Mouse (Mus musculus) lung, postnatal 10 days (tissue): ENCODE data around the gene Lancl2.
A peak's percentile ranks its signal among the peaks of the same experiment; 100 is the strongest.

Experiments used
- DNase-seq: peaks from one replicate; pipeline ENCODE4 v3.0.0; 2021

Lancl2 gene

DNA sequence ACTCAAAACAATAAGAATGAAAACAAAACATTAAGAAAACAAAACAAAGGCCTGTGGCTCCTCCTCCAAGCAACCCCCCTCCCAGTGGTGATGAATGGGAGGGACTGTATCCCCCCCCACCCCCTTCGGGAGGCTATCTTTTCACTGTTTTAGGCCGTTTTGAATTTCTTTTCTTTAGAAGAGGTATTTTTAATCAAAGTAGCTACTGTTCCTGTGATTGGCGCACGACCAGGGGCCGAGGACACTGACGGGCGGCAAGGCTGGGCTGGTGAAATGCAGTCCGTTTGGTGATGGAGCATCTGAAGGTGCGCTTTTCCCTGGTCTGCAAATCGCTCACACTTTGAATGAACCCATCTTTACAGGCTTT lies at the start of gene Lancl2:
Gene Lancl2 (plus strand): TSS at position 165 of the 367 bp plus-strand sequence.
- peak; percentile 30 for DNase-seq

DNA sequence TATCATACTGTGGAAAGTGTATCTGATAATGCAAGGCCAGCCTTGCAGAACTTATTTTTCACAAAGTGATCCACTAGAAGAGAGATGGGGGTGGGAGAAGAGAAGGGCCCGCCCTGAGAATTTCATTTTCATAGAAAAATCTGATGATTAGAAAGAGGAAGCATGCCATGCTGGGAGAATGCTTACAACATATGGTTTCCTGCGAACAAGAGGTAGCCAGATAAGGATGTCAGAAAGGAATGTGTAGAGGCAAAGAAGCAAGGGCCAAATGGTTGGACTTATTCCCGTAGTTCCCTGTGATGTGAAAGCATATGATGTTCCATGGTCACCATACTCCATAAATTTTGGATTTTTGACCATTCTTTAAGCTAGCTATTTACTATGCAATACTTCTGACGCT lies 41.0 kb upstream of the Lancl2 start:
- no peak for DNase-seq

DNA sequence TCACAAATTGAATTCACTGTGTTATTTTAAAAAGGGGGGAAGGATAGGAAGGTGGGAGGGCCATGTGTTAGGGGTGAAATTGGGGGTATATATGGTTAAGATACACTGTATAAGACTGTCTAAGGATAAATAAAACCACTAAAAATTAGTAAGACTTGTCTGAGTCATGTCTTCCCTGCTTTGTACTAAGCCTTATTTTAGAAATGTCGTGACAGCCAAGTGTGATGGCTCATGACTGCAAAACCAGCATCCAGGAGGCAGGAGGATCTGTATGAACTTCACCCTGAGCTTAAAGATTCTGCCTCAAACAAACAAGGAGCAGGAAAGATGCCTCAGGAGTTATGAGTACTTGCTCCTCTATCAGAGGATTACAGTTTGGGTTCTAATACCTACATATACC lies 18.2 kb upstream of the Lancl2 start:
- no peak for DNase-seq

DNA sequence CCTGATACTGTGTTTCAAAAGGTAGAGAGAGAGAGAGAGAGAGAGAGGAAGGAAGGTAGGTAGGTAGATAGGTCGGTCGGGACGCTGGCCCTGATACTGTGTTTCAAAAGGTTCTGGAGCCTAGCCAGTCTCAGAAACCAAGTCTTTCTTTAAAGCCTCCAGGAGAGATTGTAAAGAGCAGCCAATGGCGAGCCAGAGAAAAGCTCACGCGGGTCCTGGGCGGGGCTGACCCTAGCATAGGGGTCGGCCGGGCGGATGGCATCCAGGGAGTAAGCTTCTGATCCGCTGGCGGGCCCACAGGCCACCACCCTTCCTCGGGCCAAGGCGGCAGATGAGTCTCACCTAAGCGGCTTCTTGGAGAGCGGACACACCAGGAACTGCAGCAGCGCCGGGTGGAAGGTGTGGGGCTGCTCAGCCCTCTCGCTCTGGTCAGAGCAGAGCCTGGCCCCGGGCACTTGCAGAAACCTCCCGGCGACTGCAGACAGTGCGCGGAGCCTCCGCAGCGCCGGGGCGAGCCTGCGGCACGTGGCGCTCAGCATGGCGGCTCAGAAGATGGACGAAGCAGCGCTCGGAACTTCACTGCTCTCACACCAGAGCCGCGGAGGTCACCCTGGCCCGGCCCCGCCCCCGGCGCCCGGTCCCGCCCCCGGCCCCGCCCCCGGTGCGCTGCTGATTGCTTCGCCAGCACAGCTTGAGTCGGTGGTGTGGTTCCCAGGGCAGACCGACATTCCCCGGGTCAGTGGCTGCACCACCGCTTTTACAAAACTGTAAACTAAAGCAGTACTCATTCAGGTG lies 10.7 kb upstream of the Lancl2 start, which contains the start of gene Pyurf:
Gene Pyurf (minus strand): TSS at position 612 of the 795 bp plus-strand sequence.
- peak; percentile 92 for DNase-seq

DNA sequence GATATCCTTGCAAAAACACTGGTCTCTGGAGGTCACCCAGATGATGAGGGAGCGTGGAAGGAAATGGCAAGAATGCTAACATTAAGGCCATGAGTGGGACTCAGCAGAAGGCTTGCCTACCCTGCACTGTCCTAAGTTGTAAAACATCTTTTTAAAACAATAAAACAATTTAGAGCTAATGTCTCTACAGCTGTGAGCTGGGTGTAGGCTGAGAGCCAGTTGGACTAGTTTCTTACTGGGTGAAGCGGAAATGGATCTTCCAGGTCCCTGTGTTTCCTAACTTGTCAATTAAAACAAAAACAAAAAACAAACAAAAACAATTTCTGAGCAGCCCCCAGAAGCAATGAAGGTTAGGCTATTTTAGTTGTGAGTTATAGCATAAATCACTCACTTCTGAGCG lies 9.2 kb upstream of the Lancl2 start:
- no peak for DNase-seq

DNA sequence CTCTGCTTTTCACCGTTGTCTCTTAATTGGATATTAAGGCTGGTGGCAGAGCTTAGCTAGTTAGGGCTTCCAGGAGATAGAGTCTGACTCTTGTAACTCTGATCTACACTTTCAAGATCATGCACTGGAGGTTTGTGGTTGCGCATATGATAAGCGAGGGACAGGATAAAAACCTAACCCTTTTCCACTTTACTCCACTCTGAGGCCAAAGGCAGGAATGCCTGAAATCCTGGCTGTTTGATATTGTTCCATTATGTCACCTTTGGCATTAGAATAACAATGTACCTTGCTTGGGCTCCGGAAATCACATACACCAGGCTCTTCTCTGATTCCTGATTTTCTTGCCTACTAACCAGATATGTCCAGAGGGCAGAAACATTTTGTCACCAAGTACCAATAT lies 654 bp upstream of the Lancl2 start:
- no peak for DNase-seq

DNA sequence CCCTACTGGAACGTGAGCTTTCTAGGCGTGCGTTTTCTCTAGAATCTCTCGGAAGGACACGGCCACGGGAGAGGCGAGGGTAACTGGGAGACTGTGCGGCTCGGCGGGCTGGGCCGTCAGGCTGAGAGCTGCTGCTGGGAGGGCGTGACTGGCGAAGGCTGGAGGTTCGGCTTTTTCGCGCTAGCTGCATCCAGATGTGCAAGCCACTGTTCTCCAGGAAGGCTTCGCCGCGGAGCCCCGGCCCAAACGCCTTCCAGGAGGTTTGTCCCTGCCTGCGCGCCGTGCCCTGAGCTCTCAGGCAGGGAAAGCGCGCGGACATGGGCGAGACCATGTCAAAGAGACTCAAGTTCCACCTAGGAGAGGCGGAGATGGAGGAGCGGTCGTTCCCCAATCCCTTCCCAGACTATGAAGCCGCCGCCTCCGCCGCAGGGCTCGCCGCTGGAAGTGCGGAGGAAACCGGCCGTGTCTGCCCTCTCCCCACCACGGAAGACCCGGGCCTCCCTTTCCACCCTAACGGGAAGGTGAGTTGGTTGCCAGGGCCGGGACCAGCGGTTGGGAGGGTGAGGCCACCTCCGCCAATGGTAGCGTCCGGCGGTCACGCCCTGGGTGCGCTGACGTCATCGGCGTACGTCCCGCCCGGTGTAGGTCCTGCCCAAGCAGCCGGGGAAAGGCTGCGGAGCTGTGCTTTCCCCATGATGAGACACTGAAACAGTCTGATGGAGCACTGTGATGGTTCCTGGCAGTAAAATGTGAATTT lies 581 bp downstream of the Lancl2 start:
- DNase-seq, result peak; percentile 96

DNA sequence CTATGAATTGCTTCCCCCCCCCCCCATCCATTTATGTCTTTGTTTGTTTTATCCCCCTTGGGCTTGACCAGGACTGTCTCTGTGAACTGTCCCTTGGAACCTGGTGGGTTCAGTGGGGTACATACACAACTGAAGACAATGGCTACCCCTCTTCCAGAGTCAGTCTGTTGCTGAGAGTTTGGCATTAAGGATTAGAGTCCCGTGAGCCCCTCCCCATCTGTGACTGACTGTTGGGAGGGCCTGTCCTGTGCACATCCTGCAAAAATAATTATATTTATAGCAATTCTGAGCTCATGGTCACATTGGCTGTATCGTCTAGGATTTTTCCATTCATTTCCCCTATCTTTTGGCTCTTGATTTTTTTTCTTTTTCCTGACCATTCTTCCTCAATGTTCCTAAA lies 1.4 kb downstream of the Lancl2 start:
- peak; percentile 36 for DNase-seq

DNA sequence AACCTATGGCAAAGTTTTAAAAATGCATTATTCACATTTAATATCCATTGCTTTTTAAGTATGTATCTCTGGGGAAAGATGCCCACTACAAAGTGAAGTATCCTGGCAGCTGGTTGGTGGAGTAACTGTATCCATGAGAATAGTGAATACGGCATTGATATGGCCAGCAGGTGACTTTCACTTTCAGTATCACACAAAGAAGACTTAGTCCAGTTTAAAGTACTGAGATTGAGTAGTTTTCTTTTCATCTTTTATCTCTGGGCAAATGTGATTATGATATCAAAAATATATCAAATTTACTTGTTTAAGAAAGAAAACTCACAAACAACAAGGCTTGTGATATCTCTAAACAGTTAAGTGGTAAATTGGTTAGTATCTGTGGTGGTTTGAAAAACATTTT lies 4.4 kb downstream of the Lancl2 start:
- DNase-seq, result no peak

DNA sequence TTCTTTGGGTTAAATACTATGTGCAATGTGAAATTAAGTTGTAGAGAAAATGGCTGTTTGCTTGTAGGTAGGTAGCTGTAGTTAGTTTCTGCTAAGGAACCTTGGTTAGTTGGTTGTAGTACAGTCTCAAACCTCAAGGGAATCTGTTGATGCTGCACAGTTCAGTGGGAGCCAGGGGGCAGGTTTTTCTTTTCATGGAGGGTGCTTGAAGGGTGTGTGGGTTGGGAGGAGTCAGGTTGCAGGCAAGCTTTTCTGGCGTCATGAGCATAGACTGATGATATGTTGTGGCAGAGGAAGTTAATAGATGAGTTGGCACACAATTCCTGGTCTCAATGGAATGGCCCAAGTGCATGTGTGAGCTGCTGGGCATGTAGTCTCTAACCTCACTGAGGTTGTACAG lies 9.4 kb downstream of the Lancl2 start:
- no peak for DNase-seq

DNA sequence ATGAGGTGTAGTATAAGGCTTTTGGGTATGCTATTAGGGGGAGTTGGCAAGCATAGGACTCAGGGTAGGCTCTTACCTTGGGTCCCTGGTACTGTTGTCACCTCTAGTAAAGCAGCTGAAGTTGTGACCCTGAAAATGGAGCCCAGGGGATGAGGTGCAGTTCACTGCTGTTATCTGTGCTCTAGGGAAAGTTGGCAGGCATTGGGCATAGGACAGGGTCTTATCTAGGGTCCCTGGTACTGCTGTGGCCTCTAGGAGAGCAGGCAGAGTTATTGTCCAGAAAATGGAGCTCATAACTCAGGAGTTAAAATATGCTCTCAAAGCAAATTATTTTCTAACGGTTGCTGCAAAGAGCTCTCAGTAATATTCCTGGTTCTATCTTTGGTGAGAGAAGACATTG lies 19.0 kb downstream of the Lancl2 start:
- DNase-seq, result no peak

DNA sequence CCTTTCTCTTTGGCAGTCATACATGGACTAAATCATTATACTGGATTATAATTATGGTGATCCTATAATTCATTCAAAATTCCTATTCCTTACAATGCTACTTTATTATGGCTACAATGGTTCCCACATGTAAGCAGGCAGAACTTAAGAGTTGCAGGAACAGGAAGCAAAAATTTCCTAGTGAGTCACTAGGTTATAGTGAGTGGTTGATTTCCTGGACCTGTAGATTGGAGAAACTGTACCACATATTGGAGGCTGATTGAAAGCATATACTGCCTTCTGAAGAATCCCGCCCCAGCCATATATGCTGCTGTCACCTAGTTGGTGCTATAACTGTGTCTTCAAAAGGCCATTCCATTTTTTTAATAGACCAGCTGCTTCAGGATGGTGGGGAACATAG lies 40.4 kb downstream of the Lancl2 start:
- DNase-seq, result no peak

DNA sequence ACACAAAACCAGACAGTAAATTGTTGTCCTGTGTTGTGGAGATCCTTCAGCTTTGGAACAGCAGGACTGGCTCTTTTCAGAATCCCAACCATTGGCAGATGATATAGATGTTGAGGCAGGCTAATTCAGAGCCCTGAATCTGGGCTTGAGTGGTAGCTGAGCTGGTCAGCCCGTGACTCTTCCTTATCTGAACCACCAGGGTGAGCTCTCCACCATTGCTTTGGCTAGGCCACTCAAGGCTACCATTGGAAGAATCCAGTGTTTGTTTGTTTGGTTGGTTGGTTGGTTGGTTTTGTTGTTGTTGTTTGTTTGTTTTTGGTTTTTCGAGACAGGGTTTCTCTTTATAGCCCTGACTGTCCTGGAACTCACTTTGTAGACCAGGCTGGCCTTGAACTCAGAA lies 41.0 kb downstream of the Lancl2 start:
- peak; percentile 28 for DNase-seq

DNA sequence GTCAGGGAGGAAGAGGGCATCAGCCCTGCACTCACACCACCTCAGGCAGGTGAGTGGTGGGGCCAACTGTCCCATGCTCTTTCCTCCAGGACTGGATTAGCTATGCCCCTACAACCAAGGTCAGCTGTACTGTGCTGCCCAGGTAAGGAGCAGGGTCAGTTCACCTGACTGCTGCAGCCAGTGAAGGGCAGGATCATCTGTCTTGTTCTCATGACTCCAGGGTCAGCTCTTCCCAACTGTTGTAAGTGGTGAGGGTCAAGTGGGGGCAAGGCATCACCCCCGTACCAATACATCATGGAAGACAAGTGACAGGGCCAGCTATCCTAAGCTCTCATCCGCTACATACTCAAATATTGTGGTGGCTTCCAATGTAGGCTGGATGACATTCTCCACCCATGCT lies 41.8 kb downstream of the Lancl2 start:
- no peak for DNase-seq

DNA sequence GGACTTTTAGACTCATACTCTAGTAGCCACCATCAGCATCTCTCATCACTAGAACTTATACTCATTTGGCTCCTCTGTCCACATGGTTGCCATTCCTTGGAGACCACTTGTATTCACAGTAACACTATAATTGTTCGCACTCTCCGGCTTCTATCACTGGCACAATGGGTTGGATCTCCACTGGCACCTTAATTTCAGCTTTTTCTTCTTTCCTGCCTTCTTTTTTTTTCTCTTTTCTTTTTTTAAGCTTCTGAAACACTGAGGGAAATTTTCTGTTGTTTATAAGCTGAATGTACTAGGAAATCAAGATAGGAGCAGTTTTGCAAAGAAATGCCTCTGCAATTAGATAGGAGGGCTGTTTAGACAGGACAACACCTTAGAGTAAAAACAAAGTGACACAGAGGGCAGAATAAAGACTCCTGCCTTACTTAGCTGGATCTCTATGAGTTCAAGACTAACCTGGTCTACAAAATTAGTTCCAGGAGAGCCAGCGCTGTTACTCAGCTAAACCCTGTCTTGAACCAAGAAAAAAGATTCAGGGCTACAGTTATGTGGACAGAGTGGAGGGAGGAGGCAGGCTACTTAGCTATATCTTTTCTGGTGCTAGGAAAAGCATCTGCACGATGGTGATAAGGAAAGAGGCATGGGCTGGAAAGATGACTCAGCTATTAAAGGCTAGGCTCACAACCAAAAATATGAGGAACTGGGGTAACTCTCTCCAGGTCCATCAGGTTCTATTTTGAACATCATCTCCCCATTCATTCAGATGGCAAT lies 42.8 kb downstream of the Lancl2 start:
- no peak for DNase-seq

DNA sequence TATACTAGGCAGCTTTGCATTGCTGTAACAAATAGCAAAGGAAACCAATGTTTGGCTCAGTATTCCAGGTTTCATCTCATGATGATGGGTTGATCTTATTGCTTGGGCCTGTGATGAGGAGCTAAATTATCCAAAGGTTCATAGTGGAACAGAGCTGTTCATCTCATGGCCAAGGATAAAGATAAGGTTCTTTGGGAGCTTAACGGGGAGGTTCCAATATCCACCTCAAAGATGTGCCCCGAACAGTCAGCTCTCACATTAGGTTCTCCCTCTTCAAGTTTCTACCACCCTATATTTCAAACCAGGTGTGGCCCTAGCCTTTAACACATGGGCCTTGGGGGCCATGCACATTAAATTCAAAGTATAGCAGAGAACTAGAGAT lies 43.4 kb downstream of the Lancl2 start:
- no peak for DNase-seq

DNA sequence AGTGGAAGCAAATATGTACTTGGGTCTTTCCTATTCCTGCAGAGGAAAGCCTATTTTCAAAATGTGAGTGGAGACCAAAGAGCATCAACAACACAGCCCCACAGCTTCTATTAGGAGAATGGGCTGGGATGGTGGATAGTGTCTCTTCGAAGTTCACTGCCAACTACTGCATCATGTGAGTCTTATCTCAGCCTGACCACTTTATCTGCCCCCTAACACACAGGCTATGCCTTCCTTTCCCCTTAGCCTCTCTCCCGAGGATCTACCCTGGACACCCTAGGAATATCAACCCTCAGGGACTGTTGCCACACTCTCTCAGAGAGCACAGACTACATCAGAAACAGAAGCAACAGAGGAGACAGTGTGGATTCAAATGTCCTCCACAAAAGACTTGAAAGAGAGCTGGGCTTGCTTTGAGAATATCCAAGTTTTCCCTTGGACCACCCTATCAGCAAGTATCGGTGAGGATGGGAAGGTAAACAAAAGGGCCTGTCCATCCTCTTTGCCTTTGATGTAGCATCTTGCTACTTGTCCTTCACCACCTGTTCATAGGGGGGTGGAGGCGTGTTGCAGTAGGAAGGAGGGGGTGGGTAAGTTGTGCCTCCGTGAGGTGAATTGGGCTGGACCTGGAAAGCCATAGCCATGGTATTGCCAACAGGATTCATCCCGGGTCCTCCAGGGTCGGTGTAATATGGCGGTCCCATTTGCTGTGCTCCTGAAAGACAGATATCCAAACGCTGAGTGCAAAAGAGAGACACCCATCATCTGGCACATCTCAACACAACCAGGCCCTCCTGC lies 51.8 kb downstream of the Lancl2 start:
- no peak for DNase-seq

DNA sequence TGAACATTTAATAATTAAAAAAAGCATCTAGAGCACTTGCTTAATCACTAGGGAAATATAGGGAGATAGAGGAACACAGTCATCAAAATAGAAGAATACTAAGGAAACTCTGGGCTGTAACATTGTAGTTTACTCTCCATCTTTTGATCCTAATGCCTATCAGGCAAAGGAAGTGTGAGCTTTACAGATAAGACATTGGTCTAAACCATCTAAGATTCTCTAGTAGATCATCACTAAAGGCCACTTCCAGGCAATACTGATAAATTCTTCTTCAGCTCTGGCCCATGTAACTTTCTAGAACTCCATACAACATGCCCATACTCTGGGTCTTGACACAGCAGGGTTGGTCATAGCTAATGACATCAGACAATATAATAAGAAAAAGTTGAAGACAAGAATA lies 60.7 kb downstream of the Lancl2 start:
- DNase-seq, result no peak

DNA sequence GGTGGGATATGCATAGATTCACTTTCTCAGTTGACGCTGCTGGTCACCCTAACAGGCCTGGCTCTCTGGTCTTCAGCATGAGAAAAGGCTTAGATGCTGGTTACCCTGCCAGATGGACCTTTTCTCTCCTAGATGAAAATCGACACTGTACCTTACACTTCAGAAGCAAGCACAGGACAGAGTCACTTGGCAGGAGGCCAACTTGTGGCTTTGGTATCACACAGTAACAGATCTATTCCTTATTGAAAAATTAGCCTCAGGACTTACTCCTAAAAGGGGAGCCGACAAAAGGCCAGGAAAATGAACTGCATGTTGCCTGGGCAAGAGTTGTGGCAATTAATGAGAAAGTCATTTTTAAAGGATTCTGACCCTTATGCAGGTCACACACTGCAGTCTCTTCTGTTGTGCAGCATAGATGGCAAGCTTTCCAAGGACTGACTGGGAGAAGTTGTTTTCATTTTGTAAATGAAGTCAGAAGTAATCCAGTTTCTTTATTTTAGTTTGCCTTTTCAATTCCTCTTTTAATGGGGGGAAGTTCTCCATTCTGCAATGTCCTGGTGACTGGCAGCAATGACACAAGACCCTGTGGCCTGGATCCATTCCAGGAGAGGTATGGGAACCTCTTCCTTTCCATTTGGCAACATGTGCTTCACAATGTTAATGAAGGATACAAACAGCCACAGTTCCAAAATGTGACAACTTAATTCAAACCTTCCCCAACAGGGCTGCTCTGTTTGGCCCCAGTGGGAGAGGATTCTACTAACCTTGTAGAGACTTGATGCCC lies 62.9 kb downstream of the Lancl2 start:
- peak; percentile 16 for DNase-seq

DNA sequence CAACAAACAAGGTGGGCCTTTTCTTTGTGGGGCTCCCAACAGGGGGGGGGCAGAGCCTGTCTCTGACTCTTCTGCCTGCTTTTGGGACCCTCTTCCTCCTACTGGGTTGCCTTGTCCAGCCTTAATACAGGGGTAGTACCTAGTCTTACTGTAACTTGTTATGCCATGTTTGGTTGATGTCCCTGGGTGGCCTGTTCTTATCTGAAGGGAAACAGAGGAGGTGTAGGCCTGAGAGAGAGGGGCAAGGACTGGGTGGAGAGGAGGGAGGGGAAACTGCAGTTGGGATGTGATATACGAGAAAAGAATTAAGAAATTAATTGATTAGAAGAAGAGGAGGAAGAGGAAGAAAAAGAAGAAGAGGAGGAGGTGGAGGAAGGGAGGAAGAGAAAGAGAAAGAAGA lies 63.9 kb downstream of the Lancl2 start:
- no peak for DNase-seq

DNA sequence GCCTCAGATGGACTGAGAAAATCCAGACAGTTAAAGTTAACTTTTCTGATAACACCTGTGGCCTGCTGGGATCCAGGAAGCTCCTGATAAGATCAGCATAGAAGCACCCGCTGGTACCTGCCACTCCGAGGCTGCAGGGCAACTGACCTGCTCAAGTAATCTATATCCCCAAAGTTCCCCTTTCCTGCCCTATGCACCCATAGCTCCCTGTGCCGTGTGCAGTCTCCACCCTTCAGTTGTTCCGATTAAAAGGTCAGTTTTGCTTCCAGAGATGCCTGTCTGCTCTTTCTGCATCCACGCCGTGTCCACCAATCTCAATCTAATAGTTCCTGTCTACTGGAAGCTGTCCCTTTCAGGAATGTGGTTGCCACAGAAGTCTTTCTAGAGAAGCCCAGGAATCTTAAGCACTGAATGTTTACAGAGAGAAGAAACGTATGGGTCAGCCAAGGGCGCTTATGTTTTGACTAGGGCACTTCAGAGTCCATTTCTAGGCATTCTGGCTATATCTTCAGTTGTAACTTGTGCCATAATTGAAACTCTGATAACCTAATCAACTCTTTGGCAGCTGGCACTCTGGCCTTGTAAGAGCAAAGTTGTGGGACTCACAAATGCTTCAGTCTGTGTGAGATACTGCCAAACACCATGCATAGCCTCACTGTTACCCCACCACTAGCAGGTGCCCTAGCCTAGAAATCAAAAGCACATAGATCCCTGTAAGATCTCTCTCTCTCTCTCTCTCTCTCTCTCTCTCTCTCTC lies 65.0 kb downstream of the Lancl2 start:
- DNase-seq, result peak; percentile 11
